Comparison of ENCODE assay signal across 8 mouse cellular contexts in the genomic region with DNA sequence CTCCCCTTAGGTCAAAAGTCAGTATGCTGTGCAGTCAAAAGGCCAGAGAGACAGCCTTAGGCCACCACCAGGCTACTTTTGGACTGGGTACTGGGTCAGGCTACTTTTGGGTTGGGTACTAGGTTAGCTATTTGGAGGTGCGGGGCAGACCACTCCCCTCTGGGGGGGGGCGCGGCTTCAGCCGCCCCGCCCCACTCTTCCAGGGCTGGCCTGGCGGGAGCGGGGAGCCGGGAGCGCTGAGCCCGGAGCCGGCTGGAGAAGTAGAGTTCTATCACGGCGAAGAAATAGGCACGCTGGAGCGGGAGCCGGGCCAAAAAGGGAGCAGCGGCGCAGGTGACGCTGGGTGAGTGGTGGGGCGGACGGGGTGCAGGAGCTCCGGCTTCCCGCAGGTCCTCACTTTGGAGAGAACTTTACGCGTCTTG. TPM values are rescaled to one million over a fixed set of nuclear protein-coding genes. Genes with fewer than 3 reads are reported as not detected.
DNase-seq lines count a peak whose midpoint lies in the region; TF ChIP-seq lines count a peak whose summit lies in the region.

No protein-coding gene starts in this region.

- peaks cover 5% of the 10 kb centered on the region for H3K4me1 ChIP-seq in cortical plate, adult 2 months (ENCODE audit: control insufficient read depth, insufficient read depth, low read length)
- peaks cover 8% of the 10 kb centered on the region for H3K4me1 ChIP-seq in lung, adult 2 months (ENCODE audit: control insufficient read depth, insufficient read depth, low read length)

- peak overlapping the region; percentile 93 for H3K27ac ChIP-seq in cortical plate, adult 2 months (ENCODE audit: insufficient read depth, low read length)

- WGBS in lung, adult 2 months = under 1% methylated on average over 24 of the region's 25 CpGs

- H3K4me3 ChIP-seq in cortical plate, adult 2 months (ENCODE audit: insufficient read depth, low read length) = peak overlapping the region; percentile 58
- peak overlapping the region; percentile 68 for H3K4me3 ChIP-seq in lung, adult 2 months (replicated peaks; ENCODE audit: extremely low read depth, low read depth, low read length)

- no peak for TF ChIP-seq CTCF in cortical plate, adult 2 months (IDR thresholded peaks at IDR 0.05; ENCODE audit: extremely low read depth, insufficient read depth, low read length)
- TF ChIP-seq CTCF in lung, adult 2 months (IDR thresholded peaks at IDR 0.05; ENCODE audit: insufficient read depth, low read length) = no peak

- TF ChIP-seq POLR2A in cortical plate, adult 2 months (IDR thresholded peaks at IDR 0.05; ENCODE audit: extremely low read depth, insufficient read depth, low read length) = no peak
- no peak for TF ChIP-seq POLR2A in lung, adult 2 months (IDR thresholded peaks at IDR 0.05; ENCODE audit: borderline replicate concordance, extremely low read depth, low read depth, low read length)

- DNase-seq in ovary, adult 18-20 months (ENCODE audit: low spot score) = peak; percentile 57
- no peak for DNase-seq in ovary, postnatal 10 days (ENCODE audit: low spot score)
- peak; percentile 98 for DNase-seq in heart, adult 11 months
- DNase-seq in kidney, adult 11 months = peak; percentile 91
- DNase-seq in lung, adult 2 months = peak; percentile 77
- DNase-seq in ovary, postnatal 14 days (ENCODE audit: low spot score) = peak; percentile 62
- no peak for DNase-seq in layer of hippocampus, adult 8-10 months (ENCODE audit: low spot score in 2 of 2)

RNA-seq across cellular contexts. Expression of gene Lzts2, which starts 0.8 kb away (rescaled TPM):
- 39.3 and 40.1 TPM in 2 replicates for polyA plus RNA-seq in cortical plate, adult 2 months (2012; rRNA removed)
- polyA plus RNA-seq in lung, adult 2 months (2012; rRNA removed) = 143 TPM in 2 replicates
- 10 to 100 TPM; 31.0 to 38.3 (median 33.3) TPM for total RNA-seq in layer of hippocampus, adult 8-10 months (2022)

RNA-seq across cellular contexts. Expression of gene Mrpl43, which starts 8.8 kb away (rescaled TPM):
- 68.3 and 70.8 TPM in 2 replicates for polyA plus RNA-seq in cortical plate, adult 2 months (2012; rRNA removed)
- 50.1 and 78.0 TPM in 2 replicates for polyA plus RNA-seq in lung, adult 2 months (2012; rRNA removed)
- total RNA-seq in layer of hippocampus, adult 8-10 months (2022) = 10 to 100 TPM; 31.8 to 45.4 (median 39.1) TPM

RNA-seq across cellular contexts. Expression of gene Twnk, which starts 9.5 kb away (rescaled TPM):
- 10.5 and 10.7 TPM in 2 replicates for polyA plus RNA-seq in cortical plate, adult 2 months (2012; rRNA removed)
- polyA plus RNA-seq in lung, adult 2 months (2012; rRNA removed) = 4.2 and 7.2 TPM in 2 replicates
- total RNA-seq in layer of hippocampus, adult 8-10 months (2022) = 10 to 100 TPM; 13.3 to 16.3 (median 14.8) TPM

RNA-seq across cellular contexts. Expression of gene Sema4g, which starts 26.1 kb away (rescaled TPM):
- 26.5 and 27.8 TPM in 2 replicates for polyA plus RNA-seq in cortical plate, adult 2 months (2012; rRNA removed)
- polyA plus RNA-seq in lung, adult 2 months (2012; rRNA removed) = 9.1 and 10.6 TPM in 2 replicates
- 10 to 100 TPM; 25.4 to 27.7 (median 26.1) TPM for total RNA-seq in layer of hippocampus, adult 8-10 months (2022)

RNA-seq across cellular contexts. Expression of gene Pdzd7, which starts 30.5 kb away (rescaled TPM):
- 7.5 and 8.8 TPM in 2 replicates for polyA plus RNA-seq in cortical plate, adult 2 months (2012; rRNA removed)
- polyA plus RNA-seq in lung, adult 2 months (2012; rRNA removed) = 0.64 and 1.2 TPM in 2 replicates
- total RNA-seq in layer of hippocampus, adult 8-10 months (2022) = 1 to 10 TPM; 3.1 to 3.8 (median 3.4) TPM

Comparison
In these comparisons a context has a peak if more than half of its experiments do, and no peak if none do; other contexts are left out.
1. DNase-seq: peak in ovary, adult 18-20 months (single experiment), heart, adult 11 months (single experiment), kidney, adult 11 months (single experiment), lung, adult 2 months (single experiment) and ovary, postnatal 14 days (single experiment); none in ovary, postnatal 10 days (single experiment) and layer of hippocampus, adult 8-10 months (0 of 2).